Mouse (Mus musculus) cerebellum, postnatal 4 days (tissue): ENCODE measurements around the gene Tex19.1.
A peak's percentile ranks its signal among the peaks of the same experiment; 100 is the strongest.

Source experiments
- DNase-seq, 2 experiments: peaks; one replicate each; pipeline ENCODE4 v3.0.0; 2022; ENCODE audit warnings: low spot score in 2 of 2, mixed read lengths in 1 of 2

Tex19.1 gene

GRCm38 (mm10) chr11:121143325-121144015 is 2.5 kb upstream of the Tex19.1 start:
- DNase-seq, result no peak

GRCm38 (mm10) chr11:121148193-121148592 is 2.2 kb downstream of the Tex19.1 start:
- no peak for DNase-seq

GRCm38 (mm10) chr11:121154203-121154602 is 8.3 kb downstream of the Tex19.1 start:
- DNase-seq, result no peak

GRCm38 (mm10) chr11:121156411-121156891 is 10.5 kb downstream of the Tex19.1 start:
- peak in 1 of 2 experiments; percentile 29 for DNase-seq

- DNase-seq, result no peak
These were observed 14.0 kb downstream of the Tex19.1 start, which contains the start of gene Uts2r for GRCm38 (mm10) chr11:121159971-121160370. Gene Uts2r, plus strand, starts transcription at chr11:121160271.

- no peak for DNase-seq
These were observed 14.8 kb downstream of the Tex19.1 start for GRCm38 (mm10) chr11:121160636-121161346.

GRCm38 (mm10) chr11:121163751-121164150 is 17.8 kb downstream of the Tex19.1 start:
- DNase-seq, result no peak

GRCm38 (mm10) chr11:121173203-121173602 is 27.3 kb downstream of the Tex19.1 start:
- no peak for DNase-seq

- DNase-seq, result no peak
These were observed 28.3 kb downstream of the Tex19.1 start for GRCm38 (mm10) chr11:121174234-121174633.

- DNase-seq, result peak in 1 of 2 experiments; percentile 60
These were observed 30.6 kb downstream of the Tex19.1 start for GRCm38 (mm10) chr11:121176285-121177270.

GRCm38 (mm10) chr11:121189681-121190080 is 43.7 kb downstream of the Tex19.1 start:
- DNase-seq, result no peak

GRCm38 (mm10) chr11:121192742-121193141 is 46.8 kb downstream of the Tex19.1 start:
- DNase-seq, result no peak

- DNase-seq, result no peak
These were observed 47.5 kb downstream of the Tex19.1 start for GRCm38 (mm10) chr11:121193415-121193814.
